Mouse (Mus musculus): ENCODE results near the gene Tmod3.
"Not testable (repeated sequence)": the region's sequence is repeated elsewhere in the genome, so short reads cannot be mapped to it uniquely, and the experiment has no call there.

The Tmod3 gene

GRCm38 (mm10) chr9:75553719-75554118 lies 5.7 kb downstream of the Tmod3 start:
- no peak for DNase-seq (ENCODE audit: low read depth)

DNA sequence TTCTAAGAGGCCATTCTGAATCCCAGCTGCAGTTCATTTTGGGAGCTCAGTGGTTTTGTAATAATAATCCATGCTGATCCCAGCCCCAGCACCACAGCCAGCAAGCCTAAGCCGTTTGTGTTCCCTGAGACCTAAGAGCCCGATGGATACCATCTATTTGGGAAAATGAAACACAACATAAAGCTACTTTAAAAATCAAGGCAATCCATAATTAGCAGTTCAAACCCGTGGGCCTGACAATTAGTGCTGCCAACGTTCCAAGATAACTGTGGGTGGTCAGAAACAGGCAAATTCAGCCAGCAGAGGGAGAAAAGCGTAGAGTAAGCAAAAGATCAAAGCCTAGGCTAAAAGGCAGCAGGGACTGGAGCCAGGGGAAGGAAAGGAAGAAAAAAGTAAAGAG lies 8.1 kb downstream of the Tmod3 start:
- DNase-seq (ENCODE audit: low read depth): no peak

DNA sequence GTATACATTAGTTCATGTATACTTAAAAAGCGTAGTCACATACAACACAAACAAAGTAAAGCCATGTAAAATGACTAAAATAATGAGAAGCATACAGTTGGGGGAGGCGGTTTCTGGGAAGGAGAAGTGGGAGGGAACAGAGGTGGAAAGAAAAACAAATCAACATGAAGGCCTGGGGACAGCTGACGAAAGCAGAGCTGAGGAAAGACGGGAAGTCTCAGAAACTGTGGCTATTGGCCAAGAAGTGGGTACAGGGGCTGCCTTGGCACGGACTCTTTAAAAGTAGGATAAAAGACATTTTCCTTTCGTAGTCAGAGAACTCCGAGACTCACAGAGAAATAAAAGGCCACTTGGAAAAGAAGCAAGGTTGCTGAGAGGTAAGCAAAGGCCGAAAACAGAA lies 10.4 kb downstream of the Tmod3 start:
- no peak for DNase-seq (ENCODE audit: low read depth)

- DNase-seq (ENCODE audit: low read depth): peak; percentile 64
Measured at GRCm38 (mm10) chr9:75546885-75547553, 12.4 kb downstream of the Tmod3 start.

DNA sequence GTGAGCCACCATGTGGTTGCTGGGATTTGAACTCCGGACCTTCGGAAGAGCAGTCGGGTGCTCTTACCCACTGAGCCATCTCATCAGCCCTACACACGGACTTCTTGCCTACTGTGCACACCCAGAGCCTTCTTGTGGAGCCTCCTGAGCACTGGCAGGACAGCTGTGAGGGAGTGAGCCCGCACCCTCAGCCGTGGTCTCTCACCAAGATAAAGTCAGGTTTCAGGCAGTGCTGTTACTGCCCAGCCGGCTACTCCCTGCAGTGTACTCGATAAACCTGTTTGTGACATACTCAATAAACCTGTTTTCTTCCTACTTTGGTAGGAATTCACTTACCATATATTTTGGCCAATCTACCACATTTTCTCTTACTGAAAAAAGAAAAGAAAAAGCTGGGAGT lies 13.9 kb downstream of the Tmod3 start:
- DNase-seq (ENCODE audit: low read depth): no peak

DNA sequence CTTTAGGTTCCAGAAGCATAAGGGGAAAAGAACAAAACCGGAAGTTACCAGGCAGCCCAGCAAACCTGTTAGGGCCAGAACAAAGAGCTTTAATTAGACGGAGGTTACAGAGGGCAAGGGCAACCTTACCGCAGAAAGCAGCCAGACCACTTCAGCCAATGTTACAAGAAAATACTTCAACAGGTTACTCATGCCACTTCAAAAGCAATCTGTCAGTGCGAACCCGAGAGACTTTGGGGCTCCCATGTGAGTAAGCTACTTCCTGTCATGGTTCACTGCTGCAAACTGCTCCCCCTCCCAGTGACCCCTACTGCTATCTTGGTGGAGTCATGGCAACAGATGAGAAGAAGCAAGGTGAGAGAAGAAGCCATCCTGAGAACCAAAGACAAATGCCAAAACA lies 18.0 kb downstream of the Tmod3 start:
- DNase-seq (ENCODE audit: low read depth): no peak

DNA sequence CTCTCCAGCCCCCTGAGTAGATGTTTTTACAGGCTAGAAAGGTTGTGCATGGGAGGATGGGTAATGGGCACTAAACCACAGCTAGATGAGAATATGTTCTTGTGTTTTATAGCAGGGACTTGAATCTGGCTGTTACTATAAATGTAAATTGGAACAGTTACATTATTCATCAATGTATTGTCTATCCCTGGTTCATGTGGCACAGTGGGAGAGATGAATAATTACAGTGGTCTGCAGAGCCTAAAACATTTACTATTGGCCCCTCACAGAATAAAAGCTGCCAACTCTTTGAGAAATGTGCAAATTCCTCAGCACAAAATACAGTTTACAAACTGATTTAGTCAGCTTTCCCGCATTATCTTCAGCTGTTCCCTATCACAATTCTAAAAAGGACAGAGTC lies 23.0 kb downstream of the Tmod3 start:
- no peak for DNase-seq (ENCODE audit: low read depth)

- DNase-seq (ENCODE audit: low read depth): no peak
Measured at GRCm38 (mm10) chr9:75534431-75534962, 25.0 kb downstream of the Tmod3 start.

DNA sequence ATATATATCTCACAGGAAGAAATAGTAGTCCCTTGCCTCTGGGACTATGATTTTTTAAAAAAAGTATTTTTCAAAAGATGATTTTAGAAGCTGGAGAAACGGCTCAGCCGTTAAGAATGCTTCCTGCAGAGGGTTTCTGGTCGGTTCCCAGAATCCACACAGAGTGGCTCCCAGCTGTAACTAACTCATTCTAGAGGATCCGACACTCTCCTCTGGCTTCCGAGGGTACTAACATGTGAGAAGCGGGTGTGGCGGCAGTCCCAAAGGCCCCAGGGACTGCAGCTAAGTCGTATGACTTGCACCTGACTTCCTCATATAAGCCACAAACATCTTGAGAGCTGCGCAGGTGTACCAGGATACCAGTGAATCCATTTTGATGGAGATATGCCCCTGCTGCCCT lies 26.5 kb downstream of the Tmod3 start:
- not testable (repeated sequence) for DNase-seq (ENCODE audit: low read depth)

DNA sequence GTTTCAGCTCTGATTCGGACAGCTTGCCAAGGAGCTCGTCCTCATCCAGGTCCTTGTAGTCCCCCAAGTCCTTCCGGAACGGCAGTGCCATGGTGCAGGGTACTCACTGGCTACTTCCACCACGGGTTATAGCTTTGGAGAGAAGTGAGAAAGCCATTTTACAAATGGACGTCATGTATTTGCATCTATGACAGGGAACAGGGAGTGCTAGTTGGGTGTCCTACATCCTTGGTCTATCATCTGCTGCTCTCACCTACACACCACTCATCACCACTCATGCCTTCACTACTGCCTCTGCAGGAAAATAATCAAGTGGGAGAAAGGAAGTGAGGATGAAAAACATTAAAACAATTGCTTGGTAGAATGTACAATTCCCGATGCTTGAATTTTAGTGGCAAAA lies 27.0 kb downstream of the Tmod3 start:
- no peak for DNase-seq (ENCODE audit: low read depth)

DNA sequence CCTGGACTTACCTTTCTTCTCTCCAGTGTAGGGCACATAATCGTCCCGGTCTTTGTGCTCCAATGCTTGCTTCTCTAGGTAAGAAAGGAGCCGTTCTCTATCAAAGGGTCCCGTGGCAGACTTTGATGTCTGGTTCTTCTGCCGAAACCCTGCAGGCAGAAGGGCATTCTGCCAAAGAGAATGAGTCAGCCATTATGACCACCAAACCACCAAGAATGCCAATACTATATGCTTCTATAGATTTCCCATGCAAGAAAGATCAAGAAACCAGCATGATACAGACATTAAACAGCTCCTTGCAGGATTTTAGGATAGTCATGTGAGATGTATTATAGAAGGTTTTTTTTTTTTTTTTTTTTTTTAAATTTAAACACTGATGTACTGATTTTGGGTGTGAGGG lies 30.1 kb downstream of the Tmod3 start:
- peak; percentile 59 for DNase-seq (ENCODE audit: low read depth)

- no peak for DNase-seq (ENCODE audit: low read depth)
Measured at GRCm38 (mm10) chr9:75528096-75528495, 31.4 kb downstream of the Tmod3 start.

- DNase-seq (ENCODE audit: low read depth): peak; percentile 43
Measured at GRCm38 (mm10) chr9:75527368-75528059, 31.9 kb downstream of the Tmod3 start.

DNA sequence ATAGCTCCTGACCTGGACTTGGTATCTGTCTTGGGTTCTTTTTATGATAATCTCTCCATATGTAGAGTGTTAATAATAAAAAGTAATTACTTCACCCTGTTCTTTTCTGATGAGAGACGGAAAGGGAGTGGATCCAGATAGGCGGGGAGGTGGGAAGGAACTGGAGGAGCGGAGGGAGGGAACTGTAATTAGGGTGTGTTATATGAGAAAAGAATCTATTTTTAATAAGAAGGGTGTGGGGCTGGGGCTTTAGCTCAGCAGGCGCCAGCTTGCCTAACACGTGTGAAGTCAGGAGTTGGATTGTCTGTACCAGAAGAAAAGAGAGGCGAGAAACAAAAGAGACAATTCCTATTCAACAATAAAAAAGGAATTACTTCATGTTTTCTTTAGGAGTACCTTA lies 35.8 kb downstream of the Tmod3 start:
- DNase-seq (ENCODE audit: low read depth): no peak

DNA sequence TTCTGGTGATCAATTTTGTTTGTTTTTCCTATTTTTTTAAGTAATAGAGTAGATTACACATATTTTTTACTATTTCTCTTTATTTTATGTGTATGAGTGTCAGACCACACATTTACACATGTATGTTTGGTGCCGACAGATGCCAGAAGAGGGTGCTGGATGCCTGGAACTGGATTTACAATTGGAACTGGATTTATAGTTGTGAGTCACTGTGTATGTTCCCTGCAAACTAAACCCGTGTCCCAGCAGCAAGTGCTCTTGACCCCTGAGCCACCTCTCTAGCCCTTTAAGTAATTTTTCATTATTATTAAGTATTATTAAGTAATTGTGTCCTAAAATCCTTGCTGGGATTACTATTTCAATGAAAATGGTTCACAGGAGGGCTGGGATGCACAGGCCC lies 37.2 kb downstream of the Tmod3 start:
- peak; percentile 18 for DNase-seq (ENCODE audit: low read depth)

DNA sequence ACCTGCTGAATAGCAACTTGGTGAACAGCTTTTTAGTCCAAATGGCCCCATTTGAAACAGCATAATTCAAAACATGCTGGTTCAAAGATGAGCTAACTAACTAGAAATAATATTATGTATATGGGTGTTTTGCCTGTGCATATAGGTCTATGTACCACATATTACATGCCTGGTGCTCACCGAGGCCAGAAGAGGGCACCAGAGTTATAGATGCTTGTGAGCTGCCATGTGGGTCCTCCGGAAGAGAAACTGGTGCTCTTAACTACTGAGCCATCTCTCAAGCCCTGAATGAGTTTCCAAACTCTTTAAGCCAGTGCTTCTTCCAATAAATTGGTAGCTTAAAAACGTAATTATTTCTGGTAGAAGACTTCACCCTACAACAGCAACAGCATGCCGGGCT lies 37.7 kb downstream of the Tmod3 start:
- DNase-seq (ENCODE audit: low read depth): peak; percentile 75

- DNase-seq (ENCODE audit: low read depth): no peak
Measured at GRCm38 (mm10) chr9:75520940-75521339, 38.5 kb downstream of the Tmod3 start.

DNA sequence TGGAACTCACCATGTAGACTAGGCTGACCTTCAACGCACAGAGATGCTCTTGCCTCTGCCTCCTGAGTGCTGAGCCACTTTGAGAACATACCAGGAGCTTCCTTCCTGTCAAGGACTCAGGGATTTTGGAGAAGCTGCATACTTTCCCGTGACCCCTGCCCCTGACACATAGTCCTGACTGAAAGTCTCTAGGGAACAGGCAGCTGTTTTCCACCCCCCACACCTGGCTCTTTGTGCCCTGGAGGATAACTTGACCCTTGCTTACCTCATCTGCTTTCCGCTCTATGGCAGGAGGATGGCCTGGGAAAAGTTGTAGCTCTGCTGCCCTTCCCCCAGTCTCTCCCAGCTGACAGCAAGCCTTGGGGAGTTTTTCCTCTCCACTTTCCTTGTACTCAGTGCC lies 41.7 kb downstream of the Tmod3 start:
- no peak for DNase-seq (ENCODE audit: low read depth)

DNA sequence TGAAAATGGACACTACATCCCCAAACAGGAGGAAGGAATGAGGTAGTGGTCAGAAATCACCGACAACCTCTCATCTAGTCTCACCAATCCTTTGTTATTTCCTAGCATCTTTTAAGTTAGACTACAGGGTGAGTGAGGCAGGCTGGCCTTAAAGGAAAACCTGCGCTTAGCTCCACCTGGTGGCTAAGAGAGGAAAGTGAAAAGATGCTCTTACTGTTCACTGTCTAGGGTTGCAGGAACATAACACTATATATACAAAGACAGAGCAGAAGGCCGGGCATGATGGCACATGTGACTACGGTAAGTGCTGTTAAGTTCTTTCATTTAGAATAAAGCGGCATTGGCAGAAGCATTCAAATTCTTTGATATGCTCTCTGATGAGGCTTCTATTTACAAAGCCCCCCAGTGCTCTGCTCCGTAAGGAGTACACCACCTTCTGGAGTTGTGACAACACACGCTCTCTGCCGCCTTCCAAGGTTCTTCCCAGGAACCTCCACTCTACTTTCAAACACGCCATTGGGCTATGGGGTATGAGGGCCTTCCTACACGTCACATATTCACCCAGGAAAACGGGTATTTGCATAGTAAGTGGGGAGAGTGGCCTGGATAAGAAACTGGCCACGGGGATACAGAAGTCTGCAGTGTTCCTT lies 43.9 kb downstream of the Tmod3 start:
- DNase-seq (ENCODE audit: low read depth): peak; percentile 81

DNA sequence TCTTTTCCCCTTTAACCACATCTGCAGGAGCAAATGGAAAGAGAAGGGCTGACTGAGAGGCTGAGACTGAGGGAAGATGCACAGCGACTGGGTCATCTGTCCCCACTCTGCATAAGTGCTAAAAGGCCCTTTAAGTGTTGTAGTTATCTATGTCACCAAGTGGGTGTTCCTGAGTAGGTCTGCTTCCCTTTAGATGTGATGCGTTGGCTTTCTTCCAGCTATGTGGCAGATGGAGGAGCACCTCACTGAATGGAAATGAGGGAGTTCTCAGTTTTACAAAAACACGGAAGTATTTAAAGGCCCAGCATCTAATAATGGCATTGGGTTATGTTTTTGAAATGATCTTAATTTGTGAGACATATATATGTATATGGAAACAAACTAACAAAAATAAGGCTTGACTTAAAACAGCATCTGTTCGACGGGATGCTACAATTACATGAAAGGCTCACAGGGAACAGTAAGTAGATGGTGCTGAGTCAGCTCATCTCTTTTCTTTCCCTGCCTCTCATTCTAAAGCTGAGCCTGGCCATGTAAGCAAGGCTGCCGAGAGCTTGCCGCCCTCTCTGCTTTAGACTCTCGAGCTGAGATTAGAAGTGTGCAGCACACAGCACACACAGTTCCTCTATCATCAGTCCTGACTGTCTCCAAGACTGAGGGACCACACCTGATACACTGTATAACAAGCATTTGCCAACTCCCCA lies 48.1 kb downstream of the Tmod3 start:
- no peak for DNase-seq (ENCODE audit: low read depth)

- no peak for DNase-seq (ENCODE audit: low read depth)
Measured at GRCm38 (mm10) chr9:75504311-75504710, 55.1 kb downstream of the Tmod3 start.

DNA sequence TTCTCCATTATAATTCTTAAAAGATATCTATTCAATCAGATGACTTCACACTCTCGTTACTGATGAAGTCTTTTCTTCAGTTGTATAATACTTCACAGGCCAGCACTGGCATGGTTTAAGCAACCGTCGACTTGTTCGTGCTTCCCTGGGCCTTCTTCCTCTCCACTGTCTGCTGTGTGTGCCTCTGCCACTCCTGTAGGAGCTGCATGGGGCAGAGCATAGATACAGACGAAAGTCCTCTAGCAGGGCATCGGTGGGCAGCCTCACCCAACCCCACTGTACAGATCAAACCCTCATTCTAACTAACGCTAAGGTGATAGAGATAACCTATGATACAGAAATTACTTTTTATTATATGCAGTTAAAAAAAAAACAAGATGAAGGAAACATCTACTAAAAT lies 60.9 kb downstream of the Tmod3 start:
- no peak for DNase-seq (ENCODE audit: low read depth)

DNA sequence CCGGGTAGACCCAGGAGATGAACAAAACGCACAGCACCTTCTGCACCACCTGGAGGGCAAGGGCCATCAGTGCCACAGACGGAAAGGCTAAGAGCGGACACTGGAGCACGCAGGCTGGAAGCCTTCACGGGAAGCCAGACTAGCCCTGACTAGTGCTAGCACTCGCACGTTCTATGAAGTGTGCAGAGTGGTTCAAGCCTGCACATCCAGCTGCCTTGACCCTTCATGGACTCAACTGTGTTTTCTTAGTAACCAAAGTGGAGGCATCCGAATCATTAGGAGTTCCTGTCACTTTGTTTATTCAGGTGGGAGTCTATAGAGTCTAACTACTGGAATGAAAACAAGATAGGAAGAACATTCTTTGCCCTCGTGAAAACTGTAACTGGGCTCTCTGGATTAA lies 63.5 kb downstream of the Tmod3 start:
- DNase-seq (ENCODE audit: low read depth): no peak

Measured in NIH3T3 (cell line).